Mouse (Mus musculus): ENCODE measurements around the gene Olfr291. TPM values are rescaled to one million over a fixed set of nuclear protein-coding genes. Genes with fewer than 3 reads are reported as not detected.

The Olfr291 gene
- not detected in 2 replicates for polyA plus RNA-seq (2014; fragmentation: Nextera tagmentation; extraction: Ambion mirVana)

DNA sequence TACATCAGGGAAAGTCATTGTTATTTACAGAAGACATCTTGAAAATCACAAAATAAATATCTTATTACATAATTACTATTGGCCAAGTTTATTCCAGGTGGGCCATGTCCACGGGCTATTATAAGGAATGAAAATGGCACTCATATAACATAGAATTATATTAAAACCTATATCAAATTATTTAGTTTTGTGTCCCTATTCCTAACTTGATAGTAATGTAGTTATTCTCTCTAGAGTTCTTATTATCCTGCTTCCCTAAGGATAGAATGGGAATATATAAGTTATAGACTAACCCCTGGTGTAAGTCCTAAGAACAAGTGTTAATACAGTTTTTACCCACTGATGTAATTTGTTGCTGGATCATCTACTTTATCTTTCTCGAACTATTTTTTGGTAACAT, at the start of gene Olfr291:
Gene Olfr291 (plus strand): TSS at position 301 of the 400 bp plus-strand sequence.
- Histone ChIP-seq H3K27ac (ENCODE audit: low read depth, low read length) (no peak within 1 kb of the TSS), H3K4me2 (no peak within 1 kb of the TSS), H3K4me1 (ENCODE audit: control insufficient read depth, insufficient read depth, low read length) (no peaks in the 10 kb centered on the region), H3K9ac (ENCODE audit: low read length) (no peak within 1 kb of the TSS), H3K27me3 (ENCODE audit: control insufficient read depth, insufficient read depth, low read length) (no peaks in the 10 kb centered on the region), H3K4me3 (ENCODE audit: low read depth, low read length) (no peak within 1 kb of the TSS), H3K36me3 (ENCODE audit: control insufficient read depth, insufficient read depth, low read length) (no peaks in the 10 kb centered on the region), H3K9me3 (ENCODE audit: control insufficient read depth, low read length) (no peaks in the 10 kb centered on the region)
- DNase-seq (ENCODE audit: low spot score, missing footprints): no peak
- 77% methylated on average over 2 of the region's 2 CpGs for WGBS
- ATAC-seq (ENCODE audit: low FRiP score): no peak

DNA sequence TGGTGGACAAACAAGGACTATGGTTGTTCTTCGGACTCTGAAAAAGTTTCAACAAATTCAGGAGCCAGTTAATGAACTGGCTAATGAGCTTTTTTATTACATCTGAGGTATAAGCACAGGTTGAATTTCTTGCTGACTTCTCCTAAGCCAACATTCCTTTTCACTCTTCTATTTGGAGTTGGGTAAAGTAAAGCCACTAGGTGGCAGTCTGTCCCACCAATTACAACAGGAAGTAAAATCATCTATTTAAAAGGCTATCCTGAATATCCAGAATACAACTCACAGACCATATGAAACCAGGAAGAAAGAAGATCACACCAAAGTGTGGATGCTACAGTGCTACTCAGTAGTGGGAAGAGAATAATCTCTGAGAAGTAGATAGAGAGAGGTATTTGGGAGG, 48.1 kb upstream of the Olfr291 start:
- Histone ChIP-seq H3K9me3 (ENCODE audit: control insufficient read depth, low read length) (no peaks in the 10 kb centered on the region), H3K4me2 (no peak overlapping the region), H3K4me1 (ENCODE audit: control insufficient read depth, insufficient read depth, low read length) (no peaks in the 10 kb centered on the region), H3K27me3 (ENCODE audit: control insufficient read depth, insufficient read depth, low read length) (no peaks in the 10 kb centered on the region), H3K27ac (ENCODE audit: low read depth, low read length) (no peak overlapping the region), H3K4me3 (ENCODE audit: low read depth, low read length) (no peak overlapping the region), H3K9ac (ENCODE audit: low read length) (no peak overlapping the region), H3K36me3 (ENCODE audit: control insufficient read depth, insufficient read depth, low read length) (no peaks in the 10 kb centered on the region)
- DNase-seq (ENCODE audit: low spot score, missing footprints) (no peak), ATAC-seq (ENCODE audit: low FRiP score) (no peak)
- WGBS: 42% methylated on average over 1 of the region's 1 CpGs

DNA sequence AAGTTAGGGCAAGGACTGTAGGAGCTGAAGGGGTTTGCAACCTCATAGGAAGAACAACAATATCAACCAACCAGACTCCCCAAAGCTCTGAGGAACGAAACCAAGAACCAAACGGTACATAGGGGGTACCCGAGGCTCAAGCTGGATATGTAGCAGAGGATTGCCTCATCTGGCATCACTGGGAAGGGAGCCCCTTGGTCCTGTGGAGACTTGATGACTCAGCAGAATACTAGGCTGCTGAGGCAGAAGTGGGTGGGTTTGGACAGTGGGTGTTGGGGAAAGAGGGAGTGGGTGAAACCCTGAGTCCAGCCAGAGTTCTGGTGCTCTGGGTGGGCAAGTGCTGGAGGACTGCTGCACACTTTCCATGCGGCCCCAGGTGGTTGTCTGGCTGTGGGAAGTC, 47.2 kb upstream of the Olfr291 start:
- 86% methylated on average over 4 of the region's 4 CpGs for WGBS
- Histone ChIP-seq H3K4me1 (ENCODE audit: control insufficient read depth, insufficient read depth, low read length) (no peaks in the 10 kb centered on the region), H3K27me3 (ENCODE audit: control insufficient read depth, insufficient read depth, low read length) (no peaks in the 10 kb centered on the region), H3K4me2 (no peak overlapping the region), H3K9me3 (ENCODE audit: control insufficient read depth, low read length) (no peaks in the 10 kb centered on the region), H3K27ac (ENCODE audit: low read depth, low read length) (no peak overlapping the region), H3K36me3 (ENCODE audit: control insufficient read depth, insufficient read depth, low read length) (no peaks in the 10 kb centered on the region), H3K4me3 (ENCODE audit: low read depth, low read length) (no peak overlapping the region), H3K9ac (ENCODE audit: low read length) (no peak overlapping the region)
- ATAC-seq (ENCODE audit: low FRiP score) (no peak), DNase-seq (ENCODE audit: low spot score, missing footprints) (no peak)

DNA sequence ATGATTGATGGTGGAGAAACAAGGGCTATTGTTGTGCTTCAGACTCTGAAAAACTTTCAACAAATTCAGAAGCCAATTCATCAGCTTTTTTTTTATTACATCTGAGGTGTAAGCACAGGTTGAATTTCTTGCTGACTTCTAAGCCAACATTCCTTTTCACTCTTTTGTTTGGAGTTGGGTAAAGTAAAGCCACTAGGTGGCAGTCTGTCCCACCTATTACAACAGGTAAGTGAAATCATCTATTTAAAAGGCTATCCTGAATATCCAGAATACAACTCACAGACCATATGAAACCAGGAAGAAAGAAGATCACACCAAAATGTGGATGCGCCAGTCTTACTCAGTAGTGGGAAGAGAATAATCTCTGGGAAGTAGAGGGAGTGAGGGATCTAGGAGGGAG, 31.2 kb downstream of the Olfr291 start:
- no peak overlapping the region for H3K27ac ChIP-seq (ENCODE audit: low read depth, low read length)
- H3K27me3 ChIP-seq (ENCODE audit: control insufficient read depth, insufficient read depth, low read length): no peaks in the 10 kb centered on the region
- ATAC-seq (ENCODE audit: low FRiP score) (no peak), DNase-seq (ENCODE audit: low spot score, missing footprints) (no peak)
- H3K4me2 ChIP-seq: no peak overlapping the region
- 61% methylated on average over 1 of the region's 1 CpGs for WGBS
- H3K9me3 ChIP-seq (ENCODE audit: control insufficient read depth, low read length): peaks cover under 1% of the 10 kb centered on the region
- H3K4me1 ChIP-seq (ENCODE audit: control insufficient read depth, insufficient read depth, low read length): no peaks in the 10 kb centered on the region
- no peak overlapping the region for H3K4me3 ChIP-seq (ENCODE audit: low read depth, low read length)
- no peaks in the 10 kb centered on the region for H3K36me3 ChIP-seq (ENCODE audit: control insufficient read depth, insufficient read depth, low read length)
- no peak overlapping the region for H3K9ac ChIP-seq (ENCODE audit: low read length)

Other genes with a start within 250 kb of the Olfr291 start
- 3.9 and 5.1 TPM in 2 replicates for gene Fah, start 246.8 kb upstream of the Olfr291 start, polyA plus RNA-seq (2014; fragmentation: Nextera tagmentation; extraction: Ambion mirVana)
- gene Zfand6, start 163.6 kb upstream of the Olfr291 start, polyA plus RNA-seq (2014; fragmentation: Nextera tagmentation; extraction: Ambion mirVana): 245 and 246 TPM in 2 replicates
- not detected in 2 replicates for gene Vmn2r65, start 110.6 kb downstream of the Olfr291 start, polyA plus RNA-seq (2014; fragmentation: Nextera tagmentation; extraction: Ambion mirVana)
- not detected in 2 replicates for gene Vmn2r66, start 158.7 kb downstream of the Olfr291 start, polyA plus RNA-seq (2014; fragmentation: Nextera tagmentation; extraction: Ambion mirVana)